Mouse (Mus musculus) intestine, postnatal 0 days (tissue): ENCODE measurements around the gene Atg10. TPM values are rescaled to one million over a fixed set of nuclear protein-coding genes. Genes with fewer than 3 reads are reported as not detected.
"Not testable (repeated sequence)": the region's sequence is repeated elsewhere in the genome, so short reads cannot be mapped to it uniquely, and the experiment has no call there.

Experiments
- ATAC-seq: fragments of 200-750 bp; cut with Nextera tagmentation; 2 replicates; pipeline ENCODE4 v1.8.0; 2017; ENCODE audit warnings: mild to moderate bottlenecking, moderate TSS enrichment, moderate library complexity
- H3K27ac ChIP-seq: fragments of 300-500 bp; sonication (generic); 2 replicates; pipeline ENCODE4 v1.5.1; 2014; ENCODE audit warnings: mild to moderate bottlenecking, low read depth, low read length, moderate library complexity
- H3K27me3 ChIP-seq: fragments of 300-500 bp; sonication (generic); replicated peaks from 2 replicates; pipeline ENCODE4 v1.6.1; 2014; ENCODE audit warnings: low read length, mixed read lengths; ENCODE audit not compliant: control insufficient read depth, insufficient read depth
- H3K36me3 ChIP-seq: fragments of 300-500 bp; sonication (generic); 2 replicates; pipeline ENCODE4 v1.6.1; 2014; ENCODE audit warnings: mild to moderate bottlenecking, moderate library complexity; ENCODE audit not compliant: control insufficient read depth, insufficient read depth
- H3K4me1 ChIP-seq: fragments of 300-500 bp; sonication (generic); replicated peaks from 2 replicates; pipeline ENCODE4 v1.6.1; 2014; ENCODE audit warnings: antibody characterized with exemption, low read length, mixed read lengths; ENCODE audit not compliant: control insufficient read depth, insufficient read depth
- H3K4me2 ChIP-seq: fragments of 300-500 bp; sonication (generic); replicated peaks from 2 replicates; pipeline ENCODE4 v1.6.1; 2014; ENCODE audit warnings: low read depth, mild to moderate bottlenecking, moderate library complexity
- H3K4me3 ChIP-seq: fragments of 300-500 bp; sonication (generic); 2 replicates; pipeline ENCODE4 v1.5.1; 2014; ENCODE audit warnings: low read depth, low read length
- H3K9ac ChIP-seq: fragments of 300-500 bp; sonication (generic); 2 replicates; pipeline ENCODE4 v1.6.1; 2014; ENCODE audit warnings: mild to moderate bottlenecking, low read depth, low read length
- H3K9me3 ChIP-seq: fragments of 300-500 bp; sonication (generic); 2 replicates; pipeline ENCODE4 v1.6.1; 2016; ENCODE audit warnings: mixed run types; ENCODE audit not compliant: control insufficient read depth
- CTCF ChIP-seq: sonication (generic); IDR thresholded peaks from 2 replicates; pipeline ENCODE4 v1.5.1; 2016; ENCODE audit warnings: low read depth, mild to moderate bottlenecking, control low read depth, antibody characterized with exemption, moderate library complexity
- WGBS: fragments of 180-500 bp; shearing (Covaris S2); extraction: QIAGEN DNeasy Blood & Tissue Kit; methylation state at CpG from one replicate; pipeline ENCODE4 v1.1.7; 2014; 5-methylcytosine and 5-hydroxymethylcytosine counted together
- polyA plus RNA-seq: library from polyadenylated mRNA; unstranded; fragments of >200 nt; fragmentation: Nextera tagmentation; extraction: Ambion mirVana; gene quantifications from 2 replicates; pipeline ENCODE4 v1.2.1, GENCODE M21; 2015

Gene Atg10
- polyA plus RNA-seq: 24.5 and 29.1 TPM in 2 replicates

GRCm38 (mm10) chr13:91223587-91224437, at the start of gene Atg10:
Atg10 (minus strand) TSS chr13:91223968.
- WGBS: under 1% methylated on average over 55 of the region's 55 CpGs
- Histone ChIP-seq H3K4me1 (0 out of 2 replicates have a peak, but pooled peaks cover 6% of the 10 kb centered on the region), H3K9me3 (no peaks in the 10 kb centered on the region), H3K36me3 (no peaks in the 10 kb centered on the region), H3K4me3 (peak within 1 kb of the TSS; percentile 65), H3K27me3 (no peaks in the 10 kb centered on the region), H3K4me2 (peak within 1 kb of the TSS; percentile 79), H3K9ac (peak within 1 kb of the TSS; percentile 80), H3K27ac (peak within 1 kb of the TSS; percentile 96)
- ATAC-seq: peak; percentile 97
- TF ChIP-seq CTCF: peak; percentile 14; the same call in 1 of the 2 replicates

- Histone ChIP-seq H3K4me3 (no peak overlapping the region), H3K9me3 (no peaks in the 10 kb centered on the region), H3K4me2 (no peak overlapping the region), H3K36me3 (no peaks in the 10 kb centered on the region), H3K27me3 (no peaks in the 10 kb centered on the region), H3K9ac (no peak overlapping the region), H3K27ac (no peak overlapping the region), H3K4me1 (no peaks in the 10 kb centered on the region)
- ATAC-seq: no peak
- no peak for TF ChIP-seq CTCF
- 90% methylated on average over 3 of the region's 3 CpGs for WGBS
These were observed 28.6 kb upstream of the Atg10 start for GRCm38 (mm10) chr13:91252406-91252805.

- Histone ChIP-seq H3K4me1 (no peaks in the 10 kb centered on the region), H3K36me3 (no peaks in the 10 kb centered on the region), H3K4me3 (no peak overlapping the region), H3K27me3 (no peaks in the 10 kb centered on the region), H3K9ac (no peak overlapping the region), H3K4me2 (no peak overlapping the region), H3K27ac (no peak overlapping the region), H3K9me3 (no peaks in the 10 kb centered on the region)
- ATAC-seq: no peak
- WGBS: 81% methylated on average over 1 of the region's 1 CpGs
- no peak for TF ChIP-seq CTCF
These were observed 27.9 kb upstream of the Atg10 start for GRCm38 (mm10) chr13:91251636-91252035.

- H3K9ac ChIP-seq, H3K27me3 ChIP-seq, H3K4me2 ChIP-seq, ATAC-seq, H3K4me3 ChIP-seq, H3K9me3 ChIP-seq, H3K4me1 ChIP-seq, H3K27ac ChIP-seq, H3K36me3 ChIP-seq: not testable (repeated sequence)
- WGBS: 86% methylated on average over 2 of the region's 2 CpGs
These were observed 26.3 kb upstream of the Atg10 start for GRCm38 (mm10) chr13:91250050-91250449.

GRCm38 (mm10) chr13:91246472-91246871, 22.7 kb upstream of the Atg10 start:
- no peak for TF ChIP-seq CTCF
- Histone ChIP-seq H3K27me3 (no peaks in the 10 kb centered on the region), H3K4me1 (no peaks in the 10 kb centered on the region), H3K4me3 (no peak overlapping the region), H3K27ac (no peak overlapping the region), H3K9ac (no peak overlapping the region), H3K9me3 (no peaks in the 10 kb centered on the region), H3K4me2 (no peak overlapping the region), H3K36me3 (no peaks in the 10 kb centered on the region)
- no peak for ATAC-seq
- WGBS: 45% methylated on average over 2 of the region's 2 CpGs

GRCm38 (mm10) chr13:91237976-91238375, 14.2 kb upstream of the Atg10 start:
- no peaks in the 10 kb centered on the region for H3K9me3 ChIP-seq

More at GRCm38 (mm10) chr13:91237976-91238375, 14.2 kb upstream of the Atg10 start:
- H3K27me3 ChIP-seq: no peaks in the 10 kb centered on the region
- no peaks in the 10 kb centered on the region for H3K36me3 ChIP-seq
- no peak overlapping the region for H3K9ac ChIP-seq
- whole genome bisulfite sequencing: 77% methylated on average over 3 of the region's 3 CpGs
- TF ChIP-seq CTCF: no peak
- H3K4me2 ChIP-seq: no peak overlapping the region
- H3K4me3 ChIP-seq: no peak overlapping the region
- no peak for ATAC-seq
- no peak overlapping the region for H3K27ac ChIP-seq
- no peaks in the 10 kb centered on the region for H3K4me1 ChIP-seq
